21 mouse cellular contexts compared by ENCODE assay signal in genomic region chr7:65093314-65093713, GRCm38 (mm10).
DNase-seq lines count a peak whose midpoint lies in the region; ATAC-seq lines count a peak whose summit lies in the region.
"Had no signal": no experiment of that assay in that cellular context is flagged by ENCODE, and none has a peak within 500 bp of the region (broad histone marks: within the 10 kb centered on the region; RNA-seq: fewer than 3 reads in every experiment).

No protein-coding gene starts in this region.

- DNase-seq in frontal cortex, postnatal 36 days (ENCODE audit: low spot score in 2 of 2), result no peak
- DNase-seq in right cerebral cortex, adult 18-20 months, result peak; percentile 48
- DNase-seq in right cerebral cortex, adult 2 months (ENCODE audit: low spot score in 2 of 2), result no peak
- DNase-seq in brain, adult 2 months (ENCODE audit: low read depth, low spot score), result peak; percentile 72
- DNase-seq in telencephalon, adult 2 months (ENCODE audit: low read depth, low spot score), result peak; percentile 73
- no peak for DNase-seq in adrenal gland, postnatal 14 days
- DNase-seq in adrenal gland, adult 8-10 months, result no peak
- DNase-seq: adrenal gland, adult 2 months; adrenal gland, postnatal 10 days; adrenal gland, postnatal 25 days; adrenal gland, postnatal 36 days; B cell, adult 2 months; cerebellum, adult 11 months; cerebellum, adult 11-12 months; cerebellum, adult 18-20 months; cerebellum, adult 2 months; cerebellum, adult 8-10 months had no signal

- peak; percentile 54 for ATAC-seq in frontal cortex, adult (ENCODE audit: low TSS enrichment)
- ATAC-seq: activated CD4-positive, CD25-positive, alpha-beta regulatory T cell, adult 4 months; CD4-positive, CD25-positive, alpha-beta regulatory T cell, adult 4 months; Patski had no signal

Comparison
In these comparisons a context has a peak if more than half of its experiments do, and no peak if none do; other contexts are left out.
1. DNase-seq: peak in right cerebral cortex, adult 18-20 months (single experiment), brain, adult 2 months (single experiment) and telencephalon, adult 2 months (single experiment); none in frontal cortex, postnatal 36 days (0 of 2), right cerebral cortex, adult 2 months (0 of 2), adrenal gland, postnatal 14 days (single experiment) and adrenal gland, adult 8-10 months (single experiment).